9 mouse cellular contexts compared by ENCODE assay signal in the genomic region with DNA sequence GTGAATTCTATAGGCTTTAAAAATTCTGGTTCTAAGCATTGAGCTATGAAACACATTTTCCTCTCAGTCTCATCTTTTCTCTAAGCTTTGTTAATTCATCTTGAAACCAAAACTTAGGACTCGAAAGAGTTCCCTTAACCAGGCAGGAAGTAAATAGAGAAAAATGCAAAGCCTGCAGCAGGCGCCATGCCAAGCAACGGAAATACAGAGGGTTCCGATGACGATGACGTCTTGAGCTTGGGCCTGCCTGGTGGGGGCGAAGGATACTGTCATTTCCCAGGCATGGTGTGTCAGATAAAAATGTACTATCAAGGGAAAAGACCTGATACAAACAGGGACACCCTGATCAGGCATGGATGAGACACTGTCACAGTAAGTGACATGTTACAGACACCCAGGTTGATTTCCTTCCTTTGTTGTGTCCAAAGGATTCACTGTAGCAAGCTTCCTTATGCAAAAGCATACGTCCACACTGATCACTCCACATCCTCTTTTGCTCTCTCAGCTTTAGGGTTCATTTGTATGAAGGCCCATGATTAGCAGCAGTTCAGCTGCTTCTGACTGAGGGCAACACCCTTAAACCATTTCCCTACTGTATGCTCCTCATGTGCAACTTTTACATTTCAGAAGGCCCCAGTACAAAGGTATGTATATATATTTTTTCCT.
DNase-seq lines count a peak whose midpoint lies in the region; ATAC-seq and TF ChIP-seq lines count a peak whose summit lies in the region.
"Had no signal": no experiment of that assay in that cellular context is flagged by ENCODE, and none has a peak within 500 bp of the region (broad histone marks: within the 10 kb centered on the region; RNA-seq: fewer than 3 reads in every experiment).

No protein-coding gene starts in this region.

- ATAC-seq in liver, postnatal 0 days = peak; percentile 78
- ATAC-seq: Patski had no signal

- 31% methylated on average over 8 of the region's 8 CpGs for WGBS in liver, postnatal 0 days (ENCODE audit: insufficient replicate concordance)

- H3K27ac ChIP-seq in liver, postnatal 0 days (ENCODE audit: low read depth) = peak overlapping the region; percentile 49; the same call in 1 of the 2 replicates

- H3K4me2 ChIP-seq in liver, postnatal 0 days (ENCODE audit: low read depth, low read length) = no peak overlapping the region

- H3K4me1 ChIP-seq in liver, postnatal 0 days (ENCODE audit: insufficient read depth) = no peaks in the 10 kb centered on the region

- TF ChIP-seq CTCF in liver, postnatal 0 days (IDR thresholded peaks at IDR 0.05; ENCODE audit: low read depth) = no peak

- no peaks in the 10 kb centered on the region for H3K9me3 ChIP-seq in liver, postnatal 0 days (ENCODE audit: low read length)

- intact Hi-C loops in heart, postnatal 14 days (cut with DNase I) = loop anchor here (2.0 kb wide), 1 partner anchor 30 kb away; no protein-coding TSS in a partner anchor

- no peak overlapping the region for H3K4me3 ChIP-seq in liver, postnatal 0 days (ENCODE audit: low read depth, low read length)

- no peak overlapping the region for H3K9ac ChIP-seq in liver, postnatal 0 days (replicated peaks)

- H3K36me3 ChIP-seq in liver, postnatal 0 days (replicated peaks; ENCODE audit: insufficient read depth, low read length) = no peaks in the 10 kb centered on the region

- no peaks in the 10 kb centered on the region for H3K27me3 ChIP-seq in liver, postnatal 0 days (ENCODE audit: insufficient read depth, low read length)

- DNase-seq in A20 (ENCODE audit: low read depth, low spot score) = peak; percentile 32
- peak; percentile 35 for DNase-seq in adrenal gland, postnatal 25 days
- DNase-seq in heart, postnatal 14 days = peak; percentile 46 to 49
- DNase-seq in liver, postnatal 0 days = peak; percentile 56
- DNase-seq in urinary bladder, postnatal 25 days (ENCODE audit: low spot score) = no peak
- no peak for DNase-seq in frontal cortex, adult 2 months (ENCODE audit: extremely low spot score in 1 of 2, low spot score in 1 of 2)
- no peak for DNase-seq in urinary bladder, adult 2 months (ENCODE audit: low spot score)
- no peak for DNase-seq in right cerebral cortex, postnatal 4 days

- TF ChIP-seq EP300 in liver, postnatal 0 days (IDR thresholded peaks at IDR 0.05; ENCODE audit: low read depth) = peak; percentile 72

Comparison
In these comparisons a context has a peak if more than half of its experiments do, and no peak if none do; other contexts are left out.
1. DNase-seq: peak in A20 (single experiment), adrenal gland, postnatal 25 days (single experiment), heart, postnatal 14 days (2 of 2) and liver, postnatal 0 days (single experiment); none in urinary bladder, postnatal 25 days (single experiment), frontal cortex, adult 2 months (0 of 2), urinary bladder, adult 2 months (single experiment) and right cerebral cortex, postnatal 4 days (single experiment).